Mouse (Mus musculus): Measurements from ENCODE around the gene Fgr. TPM values are rescaled to one million over a fixed set of nuclear protein-coding genes. Genes with fewer than 3 reads are reported as not detected.

Fgr gene
- polyA plus RNA-seq, 1 experiment from 2014 or later, result 0.12 TPM

- peaks cover 58% of the 10 kb centered on the region for H3K4me1 ChIP-seq (replicated peaks)
- no peak overlapping the region for H3K4me2 ChIP-seq (replicated peaks)
- ATAC-seq, result no peak
- H3K27ac ChIP-seq, result no peak overlapping the region
- no peaks in the 10 kb centered on the region for H3K36me3 ChIP-seq
- H3K9me3 ChIP-seq, result no peaks in the 10 kb centered on the region
- H3K27me3 ChIP-seq, result peaks cover 42% of the 10 kb centered on the region
- WGBS, result 39% methylated on average over 9 of the region's 9 CpGs
- no peak overlapping the region for H3K9ac ChIP-seq (replicated peaks)
- no peak overlapping the region for H3K4me3 ChIP-seq (replicated peaks)
Observed at GRCm38 (mm10) chr4:133037293-133037692, 63.4 kb downstream of the Fgr start.

GRCm38 (mm10) chr4:133037798-133038197, 63.9 kb downstream of the Fgr start:
- peak overlapping the region; percentile 52; the same call in 1 of the 2 replicates for H3K4me3 ChIP-seq (replicated peaks)

GRCm38 (mm10) chr4:133038521-133039115, 64.7 kb downstream of the Fgr start:
- Histone ChIP-seq H3K4me2 (replicated peaks) (peak overlapping the region; percentile 99), H3K9me3 (no peaks in the 10 kb centered on the region), H3K4me1 (replicated peaks) (peaks cover 71% of the 10 kb centered on the region), H3K27ac (peak overlapping the region; percentile 19; the same call in 1 of the 2 replicates), H3K27me3 (peaks cover 42% of the 10 kb centered on the region), H3K4me3 (replicated peaks) (peak overlapping the region; percentile 52), H3K9ac (replicated peaks) (peak overlapping the region; percentile 81), H3K36me3 (no peaks in the 10 kb centered on the region)
- WGBS, result under 1% methylated on average over 58 of the region's 76 CpGs
- peak; percentile 21 for ATAC-seq

More at GRCm38 (mm10) chr4:133037798-133038197, 63.9 kb downstream of the Fgr start:
- Histone ChIP-seq H3K27ac (no peak overlapping the region), H3K9ac (replicated peaks) (peak overlapping the region; percentile 81; the same call in 1 of the 2 replicates), H3K4me1 (replicated peaks) (peaks cover 63% of the 10 kb centered on the region), H3K27me3 (peaks cover 42% of the 10 kb centered on the region), H3K4me2 (replicated peaks) (peak overlapping the region; percentile 99), H3K36me3 (no peaks in the 10 kb centered on the region), H3K9me3 (no peaks in the 10 kb centered on the region)
- ATAC-seq, result no peak
- 30% methylated on average over 6 of the region's 6 CpGs for WGBS

- peak overlapping the region; percentile 52 for H3K4me3 ChIP-seq (replicated peaks)
- H3K4me2 ChIP-seq (replicated peaks), result peak overlapping the region; percentile 99
- ATAC-seq, result no peak
- no peak overlapping the region for H3K27ac ChIP-seq
- WGBS, result 1% methylated on average over 56 of the region's 77 CpGs
- H3K4me1 ChIP-seq (replicated peaks), result peaks cover 77% of the 10 kb centered on the region
- peak overlapping the region; percentile 81 for H3K9ac ChIP-seq (replicated peaks)
- H3K9me3 ChIP-seq, result no peaks in the 10 kb centered on the region
- peaks cover 42% of the 10 kb centered on the region for H3K27me3 ChIP-seq
- H3K36me3 ChIP-seq, result no peaks in the 10 kb centered on the region
Observed at GRCm38 (mm10) chr4:133039116-133039819, 65.4 kb downstream of the Fgr start.

- Histone ChIP-seq H3K9ac (replicated peaks) (no peak overlapping the region), H3K27ac (no peak overlapping the region), H3K4me1 (replicated peaks) (peaks cover 83% of the 10 kb centered on the region), H3K36me3 (no peaks in the 10 kb centered on the region), H3K9me3 (no peaks in the 10 kb centered on the region), H3K4me2 (replicated peaks) (peak overlapping the region; percentile 99), H3K4me3 (replicated peaks) (peak overlapping the region; percentile 52), H3K27me3 (peaks cover 40% of the 10 kb centered on the region)
- ATAC-seq, result no peak
- WGBS, result 5% methylated on average over 18 of the region's 18 CpGs
Observed at GRCm38 (mm10) chr4:133039832-133040231, 65.9 kb downstream of the Fgr start.

- no peak for ATAC-seq
Observed at GRCm38 (mm10) chr4:133040241-133040904, 66.5 kb downstream of the Fgr start.

GRCm38 (mm10) chr4:133042244-133042643, 68.3 kb downstream of the Fgr start:
- peaks cover 24% of the 10 kb centered on the region for H3K27me3 ChIP-seq
- H3K9ac ChIP-seq (replicated peaks), result peak overlapping the region; percentile 33

More at GRCm38 (mm10) chr4:133040241-133040904, 66.5 kb downstream of the Fgr start:
- Histone ChIP-seq H3K4me2 (replicated peaks) (peak overlapping the region; percentile 99), H3K4me1 (replicated peaks) (peaks cover 84% of the 10 kb centered on the region), H3K9ac (replicated peaks) (no peak overlapping the region), H3K4me3 (replicated peaks) (peak overlapping the region; percentile 52; the same call in 1 of the 2 replicates), H3K27ac (no peak overlapping the region), H3K9me3 (no peaks in the 10 kb centered on the region), H3K36me3 (no peaks in the 10 kb centered on the region), H3K27me3 (peaks cover 40% of the 10 kb centered on the region)
- WGBS, result 38% methylated on average over 14 of the region's 14 CpGs

GRCm38 (mm10) chr4:133042651-133043635, 69.0 kb downstream of the Fgr start:
- WGBS, result 6% methylated on average over 25 of the region's 28 CpGs
- peak overlapping the region; percentile 89 for H3K27ac ChIP-seq
- no peaks in the 10 kb centered on the region for H3K9me3 ChIP-seq
- H3K36me3 ChIP-seq, result no peaks in the 10 kb centered on the region
- H3K27me3 ChIP-seq, result peaks cover 17% of the 10 kb centered on the region
- peak overlapping the region; percentile 53 for H3K9ac ChIP-seq (replicated peaks)
- peak overlapping the region; percentile 53 for H3K4me2 ChIP-seq (replicated peaks)
- peak; percentile 73 for ATAC-seq
- peaks cover 98% of the 10 kb centered on the region for H3K4me1 ChIP-seq (replicated peaks)
- peak overlapping the region; percentile 19 for H3K4me3 ChIP-seq (replicated peaks)

More at GRCm38 (mm10) chr4:133042244-133042643, 68.3 kb downstream of the Fgr start:
- peak overlapping the region; percentile 53 for H3K4me2 ChIP-seq (replicated peaks)
- 28% methylated on average over 4 of the region's 4 CpGs for WGBS
- no peaks in the 10 kb centered on the region for H3K9me3 ChIP-seq
- peaks cover 98% of the 10 kb centered on the region for H3K4me1 ChIP-seq (replicated peaks)
- H3K36me3 ChIP-seq, result no peaks in the 10 kb centered on the region
- H3K4me3 ChIP-seq (replicated peaks), result no peak overlapping the region
- peak overlapping the region; percentile 89 for H3K27ac ChIP-seq
- ATAC-seq, result no peak

- H3K9ac ChIP-seq (replicated peaks), result peak overlapping the region; percentile 53; the same call in 1 of the 2 replicates
- ATAC-seq, result no peak
- peaks cover 12% of the 10 kb centered on the region for H3K27me3 ChIP-seq
- peaks cover 98% of the 10 kb centered on the region for H3K4me1 ChIP-seq (replicated peaks)
- no peaks in the 10 kb centered on the region for H3K9me3 ChIP-seq
- H3K36me3 ChIP-seq, result no peaks in the 10 kb centered on the region
- H3K4me3 ChIP-seq (replicated peaks), result no peak overlapping the region
- H3K27ac ChIP-seq, result peak overlapping the region; percentile 89
- H3K4me2 ChIP-seq (replicated peaks), result peak overlapping the region; percentile 53
- WGBS, result 46% methylated on average over 6 of the region's 6 CpGs
Observed at GRCm38 (mm10) chr4:133043798-133044646, 70.1 kb downstream of the Fgr start.

GRCm38 (mm10) chr4:133044647-133045094, 70.8 kb downstream of the Fgr start:
- H3K4me3 ChIP-seq (replicated peaks), result no peak overlapping the region
- 19% methylated on average over 6 of the region's 6 CpGs for whole genome bisulfite sequencing
- peak overlapping the region; percentile 20 for H3K27ac ChIP-seq
- no peaks in the 10 kb centered on the region for H3K36me3 ChIP-seq
- H3K4me1 ChIP-seq (replicated peaks), result peaks cover 98% of the 10 kb centered on the region
- no peaks in the 10 kb centered on the region for H3K9me3 ChIP-seq
- no peak overlapping the region; the same call in 1 of the 2 replicates for H3K4me2 ChIP-seq (replicated peaks)
- ATAC-seq, result no peak
- H3K9ac ChIP-seq (replicated peaks), result no peak overlapping the region
- peaks cover 9% of the 10 kb centered on the region for H3K27me3 ChIP-seq

Measured in midbrain, embryonic 13.5 days (tissue).